Mouse (Mus musculus): ENCODE data around the gene Dph3. TPM values are rescaled to one million over a fixed set of nuclear protein-coding genes. Genes with fewer than 3 reads are reported as not detected.
A peak's percentile ranks its signal among the peaks of the same experiment; 100 is the strongest.
"Not testable (repeated sequence)": the region's sequence is repeated elsewhere in the genome, so short reads cannot be mapped to it uniquely, and the experiment has no call there.

Gene Dph3
- 4.4 and 8.2 TPM in 2 replicates for polyA plus RNA-seq (2012)

DNA sequence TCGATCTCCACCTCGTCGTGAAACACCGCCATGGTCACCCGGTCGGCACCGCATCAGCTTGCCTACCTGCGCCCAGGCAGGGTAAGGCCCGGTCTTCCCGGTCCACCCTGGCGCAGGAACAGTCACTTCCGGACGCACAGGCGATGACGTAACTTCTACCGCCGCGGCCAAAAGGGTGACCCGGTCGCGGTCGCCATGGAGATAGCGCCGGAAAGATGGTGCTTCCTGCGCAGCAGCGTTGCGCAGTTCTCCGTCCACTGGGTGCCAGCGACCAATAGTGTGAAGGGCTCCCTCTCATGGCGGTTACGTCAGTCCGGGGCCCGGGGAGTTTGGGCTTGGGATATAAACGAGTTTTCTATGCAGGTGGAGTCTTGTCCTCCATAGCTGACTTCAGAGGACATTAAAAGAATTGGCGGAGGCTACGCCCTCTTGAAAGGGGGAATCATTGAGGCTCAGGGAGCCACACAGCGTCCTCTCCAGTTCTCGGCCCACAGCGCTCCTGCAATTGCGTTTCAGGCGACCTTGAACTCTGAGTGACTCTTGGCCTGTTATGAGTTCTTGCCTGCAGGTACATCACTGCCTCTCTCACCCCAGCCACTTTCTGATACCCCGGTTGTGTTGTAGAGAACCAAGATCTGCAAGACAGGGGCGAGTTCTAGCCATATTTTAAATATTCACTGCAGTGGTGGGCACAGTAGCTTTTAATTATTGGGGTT, at the start of gene Dph3:
Dph3 (minus strand) TSS at position 244 of the 716 bp plus-strand sequence.
- H3K27me3 ChIP-seq (ENCODE audit: control insufficient read depth), result no peaks in the 10 kb centered on the region
- no peaks in the 10 kb centered on the region for H3K9me3 ChIP-seq (ENCODE audit: control insufficient read depth, low read length)
- H3K4me3 ChIP-seq (replicated peaks), result peak within 1 kb of the TSS; percentile 95
- peaks cover 43% of the 10 kb centered on the region for H3K36me3 ChIP-seq (ENCODE audit: control insufficient read depth)
- peaks cover 39% of the 10 kb centered on the region for H3K4me1 ChIP-seq (ENCODE audit: control insufficient read depth)
- TF ChIP-seq TAL1 (IDR thresholded peaks at IDR 0.05; ENCODE audit: low read length) (no peak), GATA1 (IDR thresholded peaks at IDR 0.05; ENCODE audit: low read length) (no peak)

DNA sequence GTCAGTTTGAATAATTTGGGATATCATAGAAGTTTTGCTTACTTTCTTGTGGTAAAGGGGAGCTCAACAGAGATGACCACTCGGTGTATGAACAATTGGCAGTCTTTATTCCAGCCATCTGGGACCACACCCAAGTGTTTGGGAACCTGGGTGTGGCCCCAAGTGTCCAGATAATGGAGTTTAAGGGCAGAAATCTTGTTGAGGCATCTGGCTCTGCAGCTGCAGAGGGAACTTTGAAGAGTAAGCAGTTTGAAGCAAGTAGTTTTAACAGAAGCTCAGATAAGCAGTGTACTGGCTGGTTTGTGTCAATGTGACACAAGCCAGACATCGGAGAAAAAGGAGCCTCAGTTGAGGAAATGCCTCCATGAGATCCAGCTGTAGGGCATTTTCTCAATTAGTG, 48.8 kb upstream of the Dph3 start:
- H3K4me3 ChIP-seq (replicated peaks), result no peak overlapping the region

DNA sequence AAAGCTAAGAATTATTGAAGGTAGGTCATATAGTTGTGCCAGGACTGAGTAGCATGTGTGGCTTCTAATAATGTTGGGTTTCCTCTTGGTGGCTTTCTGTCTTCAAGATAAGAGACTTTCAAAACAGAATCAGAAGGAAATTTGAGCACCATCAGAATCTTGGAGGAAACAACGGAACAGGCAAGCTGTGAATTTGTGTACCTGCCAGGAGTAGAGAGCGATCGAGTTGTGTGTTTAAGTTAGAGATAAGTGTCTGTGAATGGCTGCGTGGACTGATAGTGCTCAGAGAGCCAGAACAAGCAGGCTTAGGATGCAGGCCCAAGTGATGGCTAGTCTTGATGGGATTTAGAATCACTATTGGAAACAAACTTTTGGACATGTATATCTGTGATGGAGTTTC, 46.3 kb upstream of the Dph3 start:
- no peaks in the 10 kb centered on the region for H3K36me3 ChIP-seq (ENCODE audit: control insufficient read depth)
- TF ChIP-seq TAL1 (IDR thresholded peaks at IDR 0.05; ENCODE audit: low read length) (peak; percentile 38; the same call in 1 of the 3 replicates), GATA1 (IDR thresholded peaks at IDR 0.05; ENCODE audit: low read length) (no peak; the same call in 1 of the 2 replicates)
- peaks cover 7% of the 10 kb centered on the region for H3K27me3 ChIP-seq (ENCODE audit: control insufficient read depth)
- H3K4me1 ChIP-seq (ENCODE audit: control insufficient read depth), result peaks cover 65% of the 10 kb centered on the region
- H3K4me3 ChIP-seq (replicated peaks), result no peak overlapping the region
- H3K9me3 ChIP-seq (ENCODE audit: control insufficient read depth, low read length), result no peaks in the 10 kb centered on the region

More for the DNA sequence above, 48.8 kb upstream of the Dph3 start:
- Histone ChIP-seq H3K9me3 (ENCODE audit: control insufficient read depth, low read length) (no peaks in the 10 kb centered on the region), H3K36me3 (ENCODE audit: control insufficient read depth) (no peaks in the 10 kb centered on the region), H3K27me3 (ENCODE audit: control insufficient read depth) (no peaks in the 10 kb centered on the region), H3K4me1 (ENCODE audit: control insufficient read depth) (peaks cover 65% of the 10 kb centered on the region)
- TF ChIP-seq GATA1 (IDR thresholded peaks at IDR 0.05; ENCODE audit: low read length) (no peak), TAL1 (IDR thresholded peaks at IDR 0.05; ENCODE audit: low read length) (peak; percentile 35; the same call in 2 of the 3 replicates)

DNA sequence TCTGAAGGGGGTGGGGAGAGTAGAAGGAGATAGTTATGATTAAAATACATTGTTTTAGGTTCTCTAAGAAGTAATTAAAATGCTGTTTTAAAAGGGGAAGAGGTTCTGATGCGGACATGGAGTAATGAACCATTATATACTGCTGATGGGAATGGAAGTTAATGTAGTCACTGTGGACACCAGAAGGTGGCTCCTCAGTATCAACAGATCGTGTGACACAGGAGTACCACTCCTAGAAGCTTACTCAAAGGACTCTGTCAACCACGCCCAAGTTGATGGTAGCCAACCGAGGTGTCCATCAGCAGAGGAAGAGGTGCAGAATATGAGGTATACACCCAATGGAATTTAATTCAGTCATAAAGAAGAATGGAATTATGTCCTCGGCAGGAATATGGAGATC, 42.9 kb upstream of the Dph3 start:
- Histone ChIP-seq H3K4me1 (ENCODE audit: control insufficient read depth) (peaks cover 32% of the 10 kb centered on the region), H3K4me3 (replicated peaks) (no peak overlapping the region), H3K27me3 (ENCODE audit: control insufficient read depth) (peaks cover 24% of the 10 kb centered on the region), H3K36me3 (ENCODE audit: control insufficient read depth) (no peaks in the 10 kb centered on the region), H3K9me3 (ENCODE audit: control insufficient read depth, low read length) (no peaks in the 10 kb centered on the region)
- TF ChIP-seq TAL1 (IDR thresholded peaks at IDR 0.05; ENCODE audit: low read length) (no peak), GATA1 (IDR thresholded peaks at IDR 0.05; ENCODE audit: low read length) (no peak)

DNA sequence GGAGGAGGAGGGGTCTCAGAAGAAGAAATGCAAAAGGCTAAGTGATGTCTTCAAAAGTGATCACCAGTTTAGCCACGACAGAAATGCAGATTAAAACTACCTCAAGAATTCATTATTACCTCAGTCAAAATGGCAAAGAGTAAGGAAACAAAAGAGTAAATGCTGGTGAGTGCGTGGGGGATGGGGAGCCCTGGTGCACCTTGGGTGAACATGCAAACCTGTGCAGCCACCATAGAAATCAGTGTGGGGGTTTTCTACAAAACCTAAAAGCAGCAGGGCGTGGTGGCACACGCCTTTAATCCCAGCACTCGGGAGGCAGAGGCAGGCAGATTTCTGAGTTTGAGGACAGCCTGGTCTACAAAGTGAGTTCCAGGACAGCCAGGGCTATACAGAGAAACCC, 39.7 kb upstream of the Dph3 start:
- not testable (repeated sequence) for H3K36me3 ChIP-seq (ENCODE audit: control insufficient read depth); H3K4me1 ChIP-seq (ENCODE audit: control insufficient read depth); H3K4me3 ChIP-seq (replicated peaks); H3K9me3 ChIP-seq (ENCODE audit: control insufficient read depth, low read length)
- peaks cover 28% of the 10 kb centered on the region for H3K27me3 ChIP-seq (ENCODE audit: control insufficient read depth)

DNA sequence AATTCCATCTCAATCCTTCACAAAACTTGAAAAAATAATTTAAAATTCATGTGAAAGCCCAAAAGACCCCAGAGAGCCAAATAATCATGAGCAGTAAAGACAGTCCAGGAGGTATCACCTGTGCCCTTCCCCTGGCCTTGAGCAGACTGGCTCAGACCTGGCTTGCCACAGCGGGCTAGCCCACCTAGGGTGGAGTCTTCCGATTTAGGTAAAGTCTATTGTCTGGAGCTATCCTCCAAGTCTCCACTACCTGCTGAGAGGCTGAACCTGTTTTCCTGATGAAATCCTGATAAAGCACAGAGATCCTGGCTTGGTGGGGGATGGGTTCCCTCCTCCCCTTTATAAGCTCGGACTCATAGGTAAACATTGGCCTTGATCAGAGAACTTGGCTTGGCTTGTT, 38.7 kb upstream of the Dph3 start:
- peaks cover 8% of the 10 kb centered on the region for H3K4me1 ChIP-seq (ENCODE audit: control insufficient read depth)
- no peak overlapping the region for H3K4me3 ChIP-seq (replicated peaks)
- H3K9me3 ChIP-seq (ENCODE audit: control insufficient read depth, low read length), result no peaks in the 10 kb centered on the region
- TF ChIP-seq TAL1 (IDR thresholded peaks at IDR 0.05; ENCODE audit: low read length) (no peak), GATA1 (IDR thresholded peaks at IDR 0.05; ENCODE audit: low read length) (no peak)
- no peaks in the 10 kb centered on the region for H3K36me3 ChIP-seq (ENCODE audit: control insufficient read depth)
- H3K27me3 ChIP-seq (ENCODE audit: control insufficient read depth), result peaks cover 28% of the 10 kb centered on the region

DNA sequence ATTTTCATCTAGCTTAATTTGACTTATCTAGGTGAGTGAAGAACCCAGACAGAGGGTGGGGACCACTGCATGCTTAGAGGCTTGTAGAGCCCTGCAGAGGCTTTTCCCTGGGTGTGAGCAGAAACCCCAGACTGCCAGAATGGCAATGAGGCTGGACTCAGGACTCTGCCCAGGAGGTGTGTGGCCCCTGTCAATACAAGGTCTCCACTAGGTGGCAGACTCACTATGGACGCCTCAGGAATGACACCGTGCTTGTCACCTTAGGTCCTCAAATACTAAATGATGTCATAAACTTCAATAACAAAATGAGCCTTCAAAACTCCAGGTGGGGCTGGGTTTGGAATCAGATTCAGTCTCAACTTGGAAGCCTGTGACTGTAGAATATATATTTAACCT, 36.4 kb upstream of the Dph3 start:
- no peak overlapping the region for H3K4me3 ChIP-seq (replicated peaks)
- TF ChIP-seq GATA1 (IDR thresholded peaks at IDR 0.05; ENCODE audit: low read length) (no peak), TAL1 (IDR thresholded peaks at IDR 0.05; ENCODE audit: low read length) (no peak)
- no peaks in the 10 kb centered on the region for H3K9me3 ChIP-seq (ENCODE audit: control insufficient read depth, low read length)
- no peaks in the 10 kb centered on the region; the same call in 1 of the 2 replicates for H3K4me1 ChIP-seq (ENCODE audit: control insufficient read depth)
- H3K27me3 ChIP-seq (ENCODE audit: control insufficient read depth), result peaks cover 22% of the 10 kb centered on the region
- H3K36me3 ChIP-seq (ENCODE audit: control insufficient read depth), result no peaks in the 10 kb centered on the region

DNA sequence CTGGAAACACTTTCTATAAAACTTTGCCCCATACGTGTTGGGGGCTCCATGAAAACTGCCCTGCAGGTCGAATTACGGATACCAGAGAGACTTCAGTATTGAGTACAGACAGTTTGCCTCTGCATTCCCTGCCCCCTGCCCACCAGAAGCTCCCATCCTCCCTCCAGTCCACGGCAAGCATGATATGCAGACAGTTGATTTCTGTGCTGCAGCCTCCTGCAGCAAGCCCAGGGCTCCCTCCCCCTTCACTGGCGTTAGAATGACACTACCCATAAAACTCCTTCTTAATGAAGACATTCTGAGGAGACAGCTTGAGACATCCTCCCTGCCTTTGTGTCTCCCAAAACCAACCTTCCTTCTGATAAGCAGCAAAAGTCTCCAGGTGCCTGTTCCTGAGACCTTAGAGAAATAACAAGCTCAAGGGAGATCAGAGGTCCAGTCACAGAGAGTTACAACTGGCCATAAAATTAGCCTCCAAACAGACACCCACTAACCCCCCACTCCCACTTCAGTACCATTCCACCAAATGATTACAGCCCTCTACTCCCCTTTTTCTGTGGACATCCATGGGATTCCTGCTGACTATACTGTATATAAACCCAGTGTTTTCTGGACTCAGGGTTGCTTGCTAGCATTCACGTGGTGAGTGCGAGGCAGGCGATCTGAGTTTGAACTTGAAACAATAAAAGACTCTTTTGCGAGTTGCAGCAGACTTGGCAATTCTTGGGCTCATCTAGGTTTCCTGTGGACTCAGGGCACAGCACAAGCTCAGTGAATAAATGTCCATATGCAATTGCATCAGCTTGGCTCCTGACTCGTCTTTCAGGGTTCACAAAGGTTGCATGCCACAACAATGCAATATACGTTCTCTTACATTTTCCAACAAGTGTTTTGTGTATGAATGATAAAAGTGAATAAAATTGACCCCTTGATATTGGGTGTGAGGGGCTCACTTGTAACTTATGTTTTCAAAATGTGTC, 35.7 kb upstream of the Dph3 start:
- TF ChIP-seq GATA1 (IDR thresholded peaks at IDR 0.05; ENCODE audit: low read length) (no peak), TAL1 (IDR thresholded peaks at IDR 0.05; ENCODE audit: low read length) (no peak)
- H3K4me1 ChIP-seq (ENCODE audit: control insufficient read depth), result no peaks in the 10 kb centered on the region; the same call in 1 of the 2 replicates

DNA sequence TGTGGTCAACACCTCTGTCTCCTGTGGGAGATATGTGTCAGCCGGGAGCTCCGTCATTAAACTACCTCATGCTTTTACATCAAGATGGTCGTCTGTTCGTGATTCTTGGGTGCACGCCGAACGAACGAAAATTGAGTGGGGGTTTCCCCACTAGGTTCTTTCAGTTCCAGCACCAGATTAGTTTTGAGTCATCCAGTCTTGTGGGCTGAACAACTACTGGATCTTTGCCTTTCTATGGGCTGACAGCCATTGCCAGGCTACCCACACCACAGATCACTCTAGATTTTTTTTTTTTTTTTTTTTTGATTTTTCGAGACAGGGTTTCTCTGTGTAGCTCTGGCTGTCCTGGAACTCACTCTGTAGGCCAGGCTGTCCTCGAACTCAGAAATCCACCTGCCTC, 26.6 kb upstream of the Dph3 start:
- not testable (repeated sequence) for H3K4me3 ChIP-seq (replicated peaks); H3K4me1 ChIP-seq (ENCODE audit: control insufficient read depth); H3K36me3 ChIP-seq (ENCODE audit: control insufficient read depth); H3K27me3 ChIP-seq (ENCODE audit: control insufficient read depth); H3K9me3 ChIP-seq (ENCODE audit: control insufficient read depth, low read length)

More for the DNA sequence above, 35.7 kb upstream of the Dph3 start:
- Histone ChIP-seq H3K4me3 (replicated peaks) (no peak overlapping the region), H3K36me3 (ENCODE audit: control insufficient read depth) (no peaks in the 10 kb centered on the region), H3K27me3 (ENCODE audit: control insufficient read depth) (peaks cover 15% of the 10 kb centered on the region), H3K9me3 (ENCODE audit: control insufficient read depth, low read length) (no peaks in the 10 kb centered on the region)
